Mouse (Mus musculus) embryonic fibroblast, embryonic 13.5 days (primary cell): Measurements from ENCODE around the gene Phlda2. TPM values are rescaled to one million over a fixed set of nuclear protein-coding genes. Genes with fewer than 3 reads are reported as not detected.

ENCODE experiments used
- H3K27ac ChIP-seq: 2 replicates; pipeline ENCODE4 v1.5.1; 2012; ENCODE audit warnings: low read length, control low read depth, inconsistent platforms; ENCODE audit not compliant: insufficient read depth
- H3K4me1 ChIP-seq: 2 replicates; pipeline ENCODE4 v1.6.1; 2011; ENCODE audit warnings: low read length; ENCODE audit not compliant: control insufficient read depth, insufficient read depth
- H3K4me3 ChIP-seq: 2 replicates; pipeline ENCODE4 v1.5.1; 2011; ENCODE audit warnings: mild to moderate bottlenecking, control low read depth, low read length; ENCODE audit not compliant: insufficient read depth
- CTCF ChIP-seq: IDR thresholded peaks from 2 replicates; pipeline ENCODE4 v1.5.1; 2011; ENCODE audit warnings: mild to moderate bottlenecking, control low read depth, low read length, moderate library complexity, borderline replicate concordance; ENCODE audit not compliant: insufficient read depth
- POLR2A ChIP-seq: IDR thresholded peaks from 2 replicates; pipeline ENCODE4 v1.6.1; 2011; ENCODE audit warnings: low read depth, mild to moderate bottlenecking, control low read depth, low read length, moderate library complexity
- polyA plus RNA-seq: library from polyadenylated mRNA; stranded (reverse); fragments of >200 nt; gene quantifications from 2 replicates; pipeline ENCODE4 v1.2.4, GENCODE M21; 2011; ENCODE audit warnings: low read depth; ENCODE audit not compliant: missing spikeins, insufficient read length

Phlda2 gene
- polyA plus RNA-seq, 1 experiment = not detected

DNA sequence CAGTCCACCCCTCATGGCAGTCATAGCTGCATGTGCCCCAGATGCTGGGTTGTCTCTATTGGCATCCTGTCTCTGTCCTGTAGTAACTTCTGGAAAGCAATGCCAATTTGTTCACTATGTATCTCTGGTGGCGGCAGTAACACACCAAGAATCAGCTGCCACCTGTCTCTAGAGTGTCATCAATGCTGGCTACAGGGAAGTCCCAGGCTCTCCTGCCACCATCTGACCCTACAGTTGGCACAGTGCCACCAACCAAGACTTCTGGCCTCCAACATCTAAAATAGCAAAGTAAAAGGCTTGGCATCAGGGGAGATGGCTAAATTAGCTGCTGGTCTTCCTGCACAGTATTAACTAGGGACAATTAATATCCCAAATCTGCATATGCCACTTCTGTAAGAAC lies 29.5 kb upstream of the Phlda2 start:
- no peak overlapping the region for H3K4me3 ChIP-seq
- no peak overlapping the region for H3K27ac ChIP-seq
- H3K4me1 ChIP-seq = no peaks in the 10 kb centered on the region
- TF ChIP-seq CTCF (no peak), POLR2A (no peak)

DNA sequence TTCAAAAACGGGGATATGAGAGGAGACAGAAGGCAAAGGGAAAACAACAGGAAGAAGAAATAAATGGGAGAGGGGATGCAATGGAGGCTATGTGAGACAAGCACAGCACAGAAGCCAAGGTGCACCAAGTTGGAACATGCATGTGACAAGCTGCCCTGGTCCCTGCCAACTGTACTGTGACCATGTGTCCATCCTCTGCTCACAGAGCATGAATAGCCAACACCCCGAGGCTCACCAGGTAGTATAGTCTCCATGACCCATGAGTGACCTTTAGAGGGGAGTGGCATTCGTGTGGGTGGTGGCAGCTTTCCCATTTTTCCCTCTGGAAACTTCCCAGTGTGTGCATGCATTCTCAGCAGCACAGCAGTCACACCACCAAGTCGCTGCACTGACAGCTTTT lies 16.4 kb upstream of the Phlda2 start:
- TF ChIP-seq POLR2A = no peak
- TF ChIP-seq CTCF = no peak
- Histone ChIP-seq H3K4me3 (no peak overlapping the region), H3K27ac (no peak overlapping the region)

DNA sequence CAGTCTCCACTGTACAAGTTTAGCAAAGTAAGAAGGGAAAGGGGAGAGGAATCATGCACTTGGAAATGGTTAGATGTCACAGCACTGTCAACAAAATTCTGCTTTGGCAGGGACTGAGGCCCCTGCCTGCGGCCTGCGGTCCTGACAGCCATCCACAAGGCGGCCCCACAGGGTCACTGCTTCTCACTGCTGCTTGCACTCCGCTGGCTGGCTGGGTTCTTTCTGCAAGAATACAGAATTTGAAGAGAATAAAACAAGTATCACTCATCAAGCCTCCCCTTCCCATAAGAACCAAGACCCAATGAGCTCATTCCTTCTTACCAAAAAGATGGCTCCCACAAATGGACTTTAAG lies 11.4 kb upstream of the Phlda2 start:
- no peak for TF ChIP-seq POLR2A
- TF ChIP-seq CTCF = no peak

More for the DNA sequence above, 16.4 kb upstream of the Phlda2 start:
- peaks cover 9% of the 10 kb centered on the region for H3K4me1 ChIP-seq

DNA sequence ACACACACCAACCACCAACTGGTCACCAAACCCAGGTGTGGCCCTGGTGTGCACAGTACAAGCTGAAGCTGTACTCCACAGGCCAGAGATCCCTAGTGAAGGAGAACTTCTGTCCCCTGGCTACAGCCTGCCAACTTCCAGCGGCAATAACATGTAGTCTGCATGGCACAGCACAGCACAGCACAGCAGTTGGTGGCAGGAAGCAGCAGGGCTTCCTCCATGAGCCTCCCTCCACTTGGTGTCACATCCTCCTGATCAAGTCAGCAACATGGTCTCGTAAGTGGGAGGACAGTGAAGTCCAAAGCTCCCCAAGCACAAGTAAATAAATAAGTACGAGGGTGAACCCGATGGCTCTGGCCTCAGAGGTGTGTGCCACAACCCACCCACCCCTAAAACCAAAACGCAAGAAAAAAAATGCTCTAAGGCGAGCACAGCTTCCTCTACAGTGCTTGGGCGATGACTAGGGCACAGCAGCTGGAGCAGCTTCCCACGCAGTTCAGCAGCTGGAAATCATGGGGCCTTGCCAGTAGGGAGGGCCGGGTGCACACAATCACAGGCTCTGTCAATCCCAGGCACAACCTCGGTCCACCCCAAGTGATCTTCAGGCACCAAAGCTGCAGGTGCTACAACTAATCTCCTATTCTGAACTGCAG lies 10.9 kb upstream of the Phlda2 start:
- no peak for TF ChIP-seq CTCF
- TF ChIP-seq POLR2A = no peak
- Histone ChIP-seq H3K4me3 (no peak overlapping the region), H3K4me1 (peaks cover 9% of the 10 kb centered on the region), H3K27ac (no peak overlapping the region)

More for the DNA sequence above, 11.4 kb upstream of the Phlda2 start:
- H3K27ac ChIP-seq = no peak overlapping the region
- H3K4me1 ChIP-seq = peaks cover 9% of the 10 kb centered on the region
- no peak overlapping the region for H3K4me3 ChIP-seq

DNA sequence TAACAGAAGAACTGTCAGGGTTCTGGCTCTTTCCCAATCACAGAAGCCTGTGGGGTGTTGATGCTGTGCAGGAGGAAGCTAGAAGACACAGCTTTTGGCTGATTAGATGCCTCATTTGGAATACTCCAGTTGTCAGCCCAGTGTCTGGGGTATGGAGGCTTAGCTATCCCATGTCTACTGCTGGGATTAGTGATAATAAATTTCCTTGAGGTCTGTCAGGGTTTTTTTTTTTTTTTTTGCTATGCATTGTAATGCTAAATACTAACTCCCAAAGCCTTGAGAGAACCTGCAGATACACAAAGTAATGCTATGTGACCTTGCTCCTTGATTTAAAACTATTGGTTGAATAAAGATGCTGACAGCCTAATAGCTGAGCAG lies 8.4 kb upstream of the Phlda2 start:
- Histone ChIP-seq H3K27ac (no peak overlapping the region), H3K4me3 (no peak overlapping the region), H3K4me1 (no peaks in the 10 kb centered on the region)
- TF ChIP-seq POLR2A (no peak), CTCF (no peak)

GRCm38 (mm10) chr7:143510593-143511334 lies 7.8 kb upstream of the Phlda2 start:
- no peaks in the 10 kb centered on the region for H3K4me1 ChIP-seq
- no peak overlapping the region for H3K4me3 ChIP-seq
- TF ChIP-seq POLR2A (no peak), CTCF (no peak)
- no peak overlapping the region for H3K27ac ChIP-seq

GRCm38 (mm10) chr7:143509566-143509965 lies 6.6 kb upstream of the Phlda2 start:
- Histone ChIP-seq H3K4me3 (no peak overlapping the region), H3K27ac (no peak overlapping the region), H3K4me1 (no peaks in the 10 kb centered on the region)
- TF ChIP-seq CTCF (no peak), POLR2A (no peak)

DNA sequence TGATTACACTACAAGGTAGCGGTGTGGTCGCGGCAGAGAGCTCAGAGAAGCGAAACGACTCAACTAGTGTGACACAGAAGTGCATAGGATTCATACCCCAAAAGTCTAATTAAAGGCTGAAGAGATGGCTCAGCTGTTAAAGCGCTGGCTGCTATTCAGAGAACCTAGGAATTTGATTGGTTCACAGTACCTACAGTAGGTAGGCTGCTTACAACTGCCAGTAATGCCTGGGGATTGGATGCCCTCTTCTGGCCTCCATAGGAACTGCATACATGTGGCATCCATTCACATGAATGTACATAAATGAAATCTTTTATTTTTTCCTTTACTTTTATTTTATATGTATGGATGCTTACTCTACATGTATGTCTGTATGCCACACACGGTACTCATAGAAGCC lies 3.7 kb upstream of the Phlda2 start:
- H3K4me3 ChIP-seq = no peak overlapping the region
- H3K4me1 ChIP-seq = no peaks in the 10 kb centered on the region; the same call in 1 of the 2 replicates
- TF ChIP-seq CTCF (peak; percentile 26; the same call in 1 of the 2 replicates), POLR2A (no peak)
- H3K27ac ChIP-seq = no peak overlapping the region

- Histone ChIP-seq H3K27ac (no peak overlapping the region), H3K4me3 (no peak overlapping the region), H3K4me1 (no peaks in the 10 kb centered on the region; the same call in 1 of the 2 replicates)
- TF ChIP-seq POLR2A (no peak), CTCF (no peak)
Measured at GRCm38 (mm10) chr7:143506271-143506670, 3.3 kb upstream of the Phlda2 start.

GRCm38 (mm10) chr7:143505823-143506222 lies 2.9 kb upstream of the Phlda2 start:
- TF ChIP-seq CTCF (peak; percentile 40; the same call in 1 of the 2 replicates), POLR2A (no peak)
- Histone ChIP-seq H3K4me1 (no peaks in the 10 kb centered on the region; the same call in 1 of the 2 replicates), H3K27ac (no peak overlapping the region), H3K4me3 (no peak overlapping the region)

GRCm38 (mm10) chr7:143505411-143505810 lies 2.5 kb upstream of the Phlda2 start:
- Histone ChIP-seq H3K27ac (no peak overlapping the region), H3K4me1 (no peaks in the 10 kb centered on the region; the same call in 1 of the 2 replicates), H3K4me3 (no peak overlapping the region)
- TF ChIP-seq POLR2A (no peak), CTCF (no peak)
